Mouse (Mus musculus) intestine, embryonic 16.5 days (tissue): Measurements from ENCODE around the gene Klf6. TPM values are rescaled to one million over a fixed set of nuclear protein-coding genes. Genes with fewer than 3 reads are reported as not detected.
A peak's percentile ranks its signal among the peaks of the same experiment; 100 is the strongest.

Source experiments
- ATAC-seq: fragments of 200-750 bp; cut with Nextera tagmentation; 2 replicates; pipeline ENCODE4 v1.8.0; 2017; ENCODE audit warnings: moderate TSS enrichment, moderate library complexity
- H3K27ac ChIP-seq: fragments of 300-500 bp; sonication (generic); 2 replicates; pipeline ENCODE4 v1.5.1; 2014; ENCODE audit warnings: mild to moderate bottlenecking, low read length
- H3K27me3 ChIP-seq: fragments of 300-500 bp; sonication (generic); replicated peaks from 2 replicates; pipeline ENCODE4 v1.6.1; 2014; ENCODE audit warnings: low read length, control low read depth, mixed read lengths; ENCODE audit not compliant: control insufficient read depth, insufficient read depth
- H3K36me3 ChIP-seq: fragments of 300-500 bp; sonication (generic); 2 replicates; pipeline ENCODE4 v1.6.1; 2014; ENCODE audit warnings: low read length, control low read depth; ENCODE audit not compliant: control insufficient read depth, insufficient read depth
- H3K4me1 ChIP-seq: fragments of 300-500 bp; sonication (generic); 2 replicates; pipeline ENCODE4 v1.6.1; 2014; ENCODE audit warnings: low read length, control low read depth, mixed read lengths; ENCODE audit not compliant: control insufficient read depth, insufficient read depth
- H3K4me2 ChIP-seq: fragments of 300-500 bp; sonication (generic); 2 replicates; pipeline ENCODE4 v1.6.1; 2014; ENCODE audit warnings: low read depth, low read length, control low read depth
- H3K4me3 ChIP-seq: fragments of 300-500 bp; sonication (generic); 2 replicates; pipeline ENCODE4 v1.5.1; 2014; ENCODE audit warnings: mild to moderate bottlenecking, low read length
- H3K9ac ChIP-seq: fragments of 300-500 bp; sonication (generic); 2 replicates; pipeline ENCODE4 v1.6.1; 2014; ENCODE audit warnings: low read depth, low read length
- H3K9me3 ChIP-seq: fragments of 300-500 bp; sonication (generic); 2 replicates; pipeline ENCODE4 v1.6.1; 2016; ENCODE audit warnings: low read length, control low read depth; ENCODE audit not compliant: control insufficient read depth
- WGBS: fragments of 180-500 bp; shearing (Covaris S2); extraction: QIAGEN DNeasy Blood & Tissue Kit; methylation state at CpG from one replicate; pipeline ENCODE4 v1.1.7; 2014; 5-methylcytosine and 5-hydroxymethylcytosine counted together
- polyA plus RNA-seq: library from polyadenylated mRNA; unstranded; fragments of >200 nt; fragmentation: Nextera tagmentation; extraction: Ambion mirVana; gene quantifications from 2 replicates; pipeline ENCODE4 v1.2.1, GENCODE M21; 2015

The Klf6 gene
- polyA plus RNA-seq, 1 experiment from 2014 or later = 71.5 TPM

DNA sequence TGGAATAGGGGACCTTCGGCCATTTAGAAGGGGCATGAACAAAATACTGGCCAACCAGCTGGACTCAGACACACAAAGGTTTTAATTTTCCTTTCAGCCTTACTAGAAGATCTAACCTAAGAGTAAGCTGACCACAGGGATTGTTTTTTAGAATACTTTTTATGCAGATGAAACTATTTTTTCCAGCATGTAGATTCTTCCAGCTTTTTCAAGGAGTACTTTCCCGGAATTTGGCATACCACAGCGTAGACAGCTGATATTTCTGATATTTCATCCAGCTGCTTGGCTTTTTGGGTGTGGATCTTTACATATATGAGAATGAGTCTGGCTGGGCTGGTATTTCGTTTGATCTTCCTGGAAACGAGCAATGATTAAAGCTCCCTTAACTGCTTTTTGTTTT lies 8.2 kb downstream of the Klf6 start:
- ATAC-seq = no peak
- Histone ChIP-seq H3K27me3 (no peaks in the 10 kb centered on the region), H3K36me3 (peaks cover 27% of the 10 kb centered on the region), H3K4me2 (no peak overlapping the region), H3K4me1 (peaks cover 27% of the 10 kb centered on the region), H3K9ac (no peak overlapping the region), H3K27ac (peak overlapping the region; percentile 47; the same call in 1 of the 2 replicates), H3K4me3 (no peak overlapping the region), H3K9me3 (no peaks in the 10 kb centered on the region)
- 53% methylated on average over 5 of the region's 5 CpGs for WGBS

DNA sequence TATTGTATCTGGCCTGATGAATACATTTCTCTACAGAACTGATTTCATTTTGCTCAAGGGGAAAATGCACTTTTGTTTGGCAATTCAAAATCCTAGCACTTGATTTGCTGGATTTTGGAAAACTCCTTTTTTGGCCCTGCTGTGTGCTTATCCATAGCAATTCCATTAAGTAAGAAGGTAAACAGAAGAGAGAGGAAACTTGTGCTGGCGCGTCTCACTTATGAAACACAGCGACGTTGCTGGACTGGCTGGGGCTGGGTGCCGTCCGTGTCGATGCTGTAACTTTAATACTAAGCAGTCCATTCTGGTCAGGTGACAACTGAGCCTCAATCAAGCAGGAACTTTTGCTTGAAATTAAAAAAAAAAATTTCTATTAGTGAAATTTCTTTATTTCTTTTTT lies 8.6 kb downstream of the Klf6 start:
- ATAC-seq = peak; percentile 28; the same call in 1 of the 2 replicates

DNA sequence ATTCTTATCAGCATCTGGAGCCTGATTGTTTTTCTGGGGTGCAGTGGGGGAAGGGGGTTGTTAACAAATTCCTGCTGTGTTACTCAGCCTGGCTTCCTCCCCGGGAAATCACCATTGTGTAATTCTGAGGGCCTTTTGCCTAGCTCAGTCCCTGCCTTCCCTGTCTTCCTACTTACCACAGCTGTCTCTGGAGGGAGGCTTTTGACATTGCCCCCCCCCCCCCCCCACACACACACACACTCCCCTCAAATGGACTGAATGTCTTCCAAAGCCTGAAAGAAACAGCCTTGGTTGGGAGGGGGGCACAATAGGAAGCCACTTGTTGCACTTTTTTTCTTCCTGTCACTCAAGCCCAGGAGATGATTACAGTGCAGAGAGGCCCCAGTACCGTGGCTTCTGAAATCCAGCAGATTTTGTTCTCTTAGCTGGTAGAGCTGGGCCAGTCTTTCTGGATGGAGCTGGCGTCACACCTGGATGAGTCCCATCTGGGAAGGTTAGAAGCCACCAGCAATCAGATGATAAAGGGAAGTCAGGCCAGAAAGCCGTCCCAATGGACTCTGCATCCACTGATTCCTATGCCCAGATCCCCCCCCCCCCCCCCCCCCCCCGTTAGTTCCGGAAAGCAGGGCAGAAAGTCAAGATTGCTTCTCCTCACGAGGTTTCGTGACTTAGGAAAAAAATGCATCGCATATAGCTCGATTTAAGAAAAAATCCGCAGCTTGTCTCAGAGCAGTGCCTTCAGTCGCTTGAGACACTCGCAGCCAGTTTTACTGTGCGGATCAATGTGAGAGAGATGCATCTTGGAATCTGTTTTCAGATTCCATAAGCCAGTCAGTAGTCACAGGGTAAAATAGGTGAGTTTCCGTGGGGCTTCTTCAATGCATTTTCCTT lies 9.3 kb downstream of the Klf6 start:
- ATAC-seq = peak; percentile 75

More for the DNA sequence above, 8.6 kb downstream of the Klf6 start:
- Histone ChIP-seq H3K9ac (no peak overlapping the region), H3K27ac (peak overlapping the region; percentile 47; the same call in 1 of the 2 replicates), H3K4me1 (peaks cover 24% of the 10 kb centered on the region), H3K4me3 (no peak overlapping the region), H3K36me3 (peaks cover 23% of the 10 kb centered on the region), H3K4me2 (no peak overlapping the region), H3K9me3 (no peaks in the 10 kb centered on the region), H3K27me3 (no peaks in the 10 kb centered on the region)
- WGBS = 16% methylated on average over 7 of the region's 7 CpGs

DNA sequence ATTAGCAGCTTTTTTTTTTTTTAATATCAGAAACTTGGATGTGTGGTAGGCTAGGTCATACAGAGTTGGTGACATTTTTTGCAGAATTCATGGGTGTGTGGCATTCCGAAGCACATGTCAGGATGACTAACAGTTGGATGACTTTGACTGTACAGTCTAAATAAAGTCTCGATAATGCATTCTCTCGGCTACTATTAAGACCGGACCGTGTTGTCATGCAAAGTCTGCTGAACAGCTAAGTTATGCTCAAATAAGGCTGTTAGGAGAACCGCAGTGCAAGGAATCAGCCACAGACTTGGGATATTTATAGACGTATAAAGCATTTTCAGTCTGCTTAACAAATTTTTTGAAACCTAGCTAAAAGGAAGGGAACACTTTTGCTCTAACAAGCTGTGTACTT lies 10.1 kb downstream of the Klf6 start:
- Histone ChIP-seq H3K4me1 (peaks cover 11% of the 10 kb centered on the region), H3K4me3 (no peak overlapping the region), H3K9me3 (no peaks in the 10 kb centered on the region), H3K36me3 (peaks cover 15% of the 10 kb centered on the region), H3K4me2 (no peak overlapping the region), H3K27ac (no peak overlapping the region), H3K27me3 (no peaks in the 10 kb centered on the region), H3K9ac (no peak overlapping the region)
- ATAC-seq = no peak
- 73% methylated on average over 7 of the region's 7 CpGs for WGBS

More for the DNA sequence above, 9.3 kb downstream of the Klf6 start:
- no peaks in the 10 kb centered on the region for H3K9me3 ChIP-seq
- no peak overlapping the region for H3K9ac ChIP-seq
- peak overlapping the region; percentile 47; the same call in 1 of the 2 replicates for H3K27ac ChIP-seq
- H3K27me3 ChIP-seq = no peaks in the 10 kb centered on the region
- no peak overlapping the region for H3K4me2 ChIP-seq
- WGBS = 33% methylated on average over 15 of the region's 15 CpGs
- peaks cover 16% of the 10 kb centered on the region for H3K4me1 ChIP-seq
- peaks cover 17% of the 10 kb centered on the region for H3K36me3 ChIP-seq
- H3K4me3 ChIP-seq = no peak overlapping the region

DNA sequence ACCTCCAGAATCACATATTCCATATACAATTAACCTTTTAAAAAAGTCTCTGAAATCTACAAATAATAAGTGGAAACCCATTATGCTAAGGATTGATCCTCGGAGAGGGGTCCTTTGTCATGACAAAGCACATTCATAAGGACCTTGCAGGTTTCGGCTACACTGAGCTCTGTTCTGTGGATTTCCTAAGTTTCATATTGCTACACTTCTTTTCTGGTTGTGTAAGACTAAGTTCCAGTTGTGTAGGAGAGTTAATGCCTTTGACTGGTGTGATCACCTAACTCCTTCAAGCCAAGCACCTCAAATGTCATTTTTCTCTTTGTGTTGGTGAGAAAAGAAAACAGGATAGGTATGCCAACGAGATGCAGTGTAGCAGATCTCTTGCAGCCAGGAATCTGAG lies 12.4 kb downstream of the Klf6 start:
- Histone ChIP-seq H3K36me3 (0 out of 2 replicates have a peak, but pooled peaks cover under 1% of the 10 kb centered on the region), H3K9ac (no peak overlapping the region), H3K4me3 (no peak overlapping the region), H3K27me3 (no peaks in the 10 kb centered on the region), H3K9me3 (no peaks in the 10 kb centered on the region), H3K27ac (no peak overlapping the region), H3K4me1 (peaks cover 8% of the 10 kb centered on the region), H3K4me2 (no peak overlapping the region)
- WGBS = 81% methylated on average over 3 of the region's 3 CpGs
- ATAC-seq = no peak

DNA sequence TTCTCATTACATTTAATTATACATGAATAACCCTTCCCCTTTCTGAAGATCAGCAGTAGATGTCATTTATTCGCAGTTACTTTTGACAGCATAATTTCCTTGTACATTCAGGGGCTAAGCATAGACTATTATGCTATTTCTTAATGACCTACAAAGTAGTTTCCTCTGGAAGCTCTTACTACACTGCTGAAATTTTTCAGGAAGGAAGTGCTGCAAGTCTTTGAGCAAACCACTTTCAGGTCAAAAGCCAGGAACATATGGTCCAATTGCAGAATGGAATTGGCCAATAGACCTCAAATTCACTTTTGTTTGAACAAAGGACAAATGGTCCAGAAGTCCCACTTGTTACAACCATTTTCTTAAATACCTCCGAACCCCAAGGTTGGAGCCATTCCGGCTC lies 14.2 kb downstream of the Klf6 start:
- WGBS = 91% methylated on average over 3 of the region's 3 CpGs
- H3K4me3 ChIP-seq = no peak overlapping the region
- H3K4me1 ChIP-seq = peaks cover 3% of the 10 kb centered on the region
- H3K9ac ChIP-seq = no peak overlapping the region
- no peaks in the 10 kb centered on the region for H3K36me3 ChIP-seq
- H3K27me3 ChIP-seq = no peaks in the 10 kb centered on the region
- no peaks in the 10 kb centered on the region for H3K9me3 ChIP-seq
- ATAC-seq = no peak
- H3K4me2 ChIP-seq = no peak overlapping the region
- no peak overlapping the region for H3K27ac ChIP-seq

DNA sequence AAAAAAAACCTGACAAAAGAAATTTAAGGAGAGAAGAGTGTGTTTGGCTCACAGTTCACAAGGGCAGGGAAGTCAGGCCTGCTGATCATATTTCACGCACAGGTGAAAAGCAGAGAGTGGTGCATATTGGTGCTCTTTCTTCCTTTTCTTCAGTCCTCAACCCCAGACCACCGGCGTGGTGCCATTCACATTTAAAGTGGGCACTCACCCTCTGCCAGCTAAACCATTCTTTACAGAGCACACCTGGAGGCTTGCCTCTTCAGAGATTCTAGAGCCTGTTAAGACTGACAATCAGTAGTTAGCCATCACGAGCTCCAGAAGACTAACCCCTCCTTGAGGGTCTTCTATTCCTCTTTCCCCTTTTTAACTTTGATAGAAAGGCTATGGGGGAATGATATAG lies 17.5 kb downstream of the Klf6 start:
- no peak overlapping the region for H3K4me3 ChIP-seq
- no peak for ATAC-seq
- 71% methylated on average over 4 of the region's 4 CpGs for WGBS
- H3K36me3 ChIP-seq = no peaks in the 10 kb centered on the region
- no peaks in the 10 kb centered on the region for H3K9me3 ChIP-seq
- H3K27me3 ChIP-seq = no peaks in the 10 kb centered on the region
- no peak overlapping the region for H3K4me2 ChIP-seq
- no peak overlapping the region for H3K27ac ChIP-seq
- H3K9ac ChIP-seq = no peak overlapping the region
- no peaks in the 10 kb centered on the region for H3K4me1 ChIP-seq

DNA sequence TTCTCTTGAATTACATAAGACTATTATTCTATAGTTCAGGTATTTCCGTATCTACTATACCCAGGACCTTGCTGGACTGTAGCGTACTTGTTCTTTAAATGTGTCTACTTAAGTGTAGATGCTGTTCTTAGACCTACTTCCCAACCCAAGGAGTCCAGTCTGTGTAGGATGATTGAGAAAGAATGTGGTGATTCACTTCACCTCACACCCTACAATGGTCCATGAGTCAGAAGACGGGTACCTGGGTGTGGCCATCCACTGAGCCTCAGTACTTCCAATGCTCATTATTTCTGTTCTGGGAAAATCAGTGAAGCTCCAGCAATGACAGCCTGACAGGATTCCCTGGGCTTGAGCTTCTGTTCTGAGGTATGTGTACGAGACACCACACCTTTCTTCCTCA lies 25.5 kb downstream of the Klf6 start:
- Histone ChIP-seq H3K9ac (no peak overlapping the region), H3K27ac (no peak overlapping the region), H3K4me3 (no peak overlapping the region), H3K36me3 (no peaks in the 10 kb centered on the region), H3K9me3 (no peaks in the 10 kb centered on the region), H3K27me3 (no peaks in the 10 kb centered on the region), H3K4me2 (no peak overlapping the region), H3K4me1 (no peaks in the 10 kb centered on the region)
- 90% methylated on average over 4 of the region's 4 CpGs for WGBS
- ATAC-seq = no peak

DNA sequence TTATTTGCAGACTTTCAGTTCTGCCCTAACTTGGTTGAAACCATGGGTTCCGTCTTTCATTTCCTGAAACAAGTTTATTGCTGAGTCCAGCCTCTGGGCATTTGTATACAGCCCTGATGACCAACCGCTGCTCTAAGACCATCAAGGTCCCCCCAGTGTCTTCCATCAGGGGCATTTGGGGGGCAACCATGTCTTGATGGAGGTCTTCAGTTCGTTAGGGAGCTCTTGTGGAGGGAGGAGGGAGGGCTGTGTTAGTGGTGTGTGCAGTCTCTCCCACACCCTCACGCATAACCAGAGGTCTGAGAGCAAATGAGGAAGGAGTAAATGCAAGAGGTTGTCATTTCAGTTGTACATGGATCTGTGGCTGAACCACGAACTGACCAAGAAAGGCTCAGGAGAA lies 26.9 kb downstream of the Klf6 start:
- H3K27ac ChIP-seq = no peak overlapping the region
- no peak for ATAC-seq
- no peaks in the 10 kb centered on the region for H3K27me3 ChIP-seq
- no peaks in the 10 kb centered on the region for H3K4me1 ChIP-seq
- H3K4me3 ChIP-seq = no peak overlapping the region
- no peak overlapping the region for H3K4me2 ChIP-seq
- 78% methylated on average over 5 of the region's 5 CpGs for WGBS
- H3K36me3 ChIP-seq = no peaks in the 10 kb centered on the region
- no peaks in the 10 kb centered on the region for H3K9me3 ChIP-seq
- H3K9ac ChIP-seq = no peak overlapping the region
